Mouse (Mus musculus): ENCODE data around the gene Snx13.

The Snx13 gene

GRCm38 (mm10) chr12:35191698-35192425, 144.9 kb downstream of the Snx13 start:
- peak; percentile 88 to 91 for DNase-seq

GRCm38 (mm10) chr12:35192426-35192769, 145.4 kb downstream of the Snx13 start:
- no peak for DNase-seq

Measured in cerebellum, postnatal 14 days (tissue).